Mouse (Mus musculus) bone marrow, adult 2 months (tissue): ENCODE measurements around the gene Itgav.

Source experiments
- CTCF ChIP-seq: fragments of 200-500 bp; IDR thresholded peaks from 2 replicates; pipeline ENCODE4 v1.5.1; 2011; ENCODE audit warnings: low read length, control low read depth; ENCODE audit not compliant: control insufficient read depth, insufficient read depth
- POLR2A ChIP-seq: fragments of 200-500 bp; IDR thresholded peaks from 2 replicates; pipeline ENCODE4 v1.6.1; 2011; ENCODE audit warnings: low read depth, mild to moderate bottlenecking, control low read depth, low read length, borderline replicate concordance; ENCODE audit not compliant: control insufficient read depth

GRCm38 (mm10) chr2:83848495-83848894 is 124.3 kb downstream of the Itgav start:
- TF ChIP-seq POLR2A = no peak
- no peak for TF ChIP-seq CTCF
